Mouse (Mus musculus): ENCODE results near the gene Abcc8.

DNA sequence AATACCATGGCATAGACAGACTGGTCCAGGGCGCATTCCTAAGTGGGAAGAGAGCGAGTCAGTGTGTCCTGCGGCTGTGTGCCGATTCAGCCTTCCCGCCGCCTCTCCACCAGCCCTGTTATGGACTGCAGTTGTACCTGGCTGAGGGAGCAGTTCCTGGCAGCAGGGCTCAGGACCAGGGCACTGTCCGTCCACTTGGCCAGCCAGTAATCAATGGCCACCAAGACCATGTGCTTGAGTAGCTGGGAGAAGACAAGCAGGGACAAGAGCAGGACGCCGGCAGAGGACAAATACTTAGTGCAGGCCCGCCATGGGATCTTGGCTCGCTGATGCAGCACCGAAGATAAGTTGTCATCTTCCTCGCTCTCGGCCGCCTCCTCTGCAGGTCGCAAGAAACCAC, 62.8 kb downstream of the Abcc8 start:
- TF ChIP-seq CTCF (IDR thresholded peaks at IDR 0.05; ENCODE audit: control insufficient read depth, insufficient read depth, insufficient replicate concordance, low read depth, low read length): no peak
- no peak for TF ChIP-seq POLR2A (IDR thresholded peaks at IDR 0.05; ENCODE audit: control insufficient read depth, low read depth, low read length)

Data from testis, adult 2 months (tissue).